Mouse (Mus musculus) small intestine, adult 2 months (tissue): ENCODE measurements around the gene Cd3e.

Experiments
- CTCF ChIP-seq: fragments of 200-500 bp; IDR thresholded peaks from 2 replicates; pipeline ENCODE4 v1.5.1; 2012; ENCODE audit warnings: low read depth, mild to moderate bottlenecking, control low read depth, inconsistent platforms, low read length, moderate library complexity, mixed read lengths; ENCODE audit not compliant: insufficient replicate concordance, insufficient read length; ENCODE audit errors: extremely low read depth
- POLR2A ChIP-seq: fragments of 200-500 bp; IDR thresholded peaks from 2 replicates; pipeline ENCODE4 v1.6.1; 2012; ENCODE audit warnings: low read depth, mild to moderate bottlenecking, control low read depth, inconsistent platforms, low read length, moderate library complexity

DNA sequence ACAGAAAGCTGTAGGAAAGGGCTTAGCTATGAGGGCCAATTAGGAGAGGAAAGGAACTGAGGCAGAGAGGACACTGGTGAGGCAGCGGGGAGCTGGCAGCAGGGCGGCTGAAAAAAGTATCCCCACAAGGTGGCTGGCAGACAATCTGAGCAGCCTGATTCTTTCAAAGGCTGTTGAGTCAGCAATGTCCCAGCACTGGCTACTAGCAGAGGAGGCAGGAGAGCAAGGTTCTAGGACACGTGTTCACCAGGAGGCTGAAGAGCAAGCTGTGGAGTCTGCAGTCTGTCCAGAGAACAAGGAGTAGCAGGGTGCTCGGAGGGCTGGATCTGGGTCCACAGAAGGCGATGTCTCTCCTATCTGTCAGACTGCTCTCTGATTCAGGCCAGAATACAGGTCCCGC lies 10.3 kb downstream of the Cd3e start:
- TF ChIP-seq CTCF (no peak), POLR2A (no peak)
